Mouse (Mus musculus) frontal cortex, adult 2 months (tissue): ENCODE results near the gene Aldh3b3. TPM values are rescaled to one million over a fixed set of nuclear protein-coding genes. Genes with fewer than 3 reads are reported as not detected.

Experiments
- polyA plus RNA-seq: library from polyadenylated mRNA; depleted of rRNA; stranded (reverse); fragments of >200 nt; gene quantifications from 2 replicates; pipeline ENCODE4 v1.2.3, GENCODE M21; 2012; rRNA removed

Aldh3b3 gene
- polyA plus RNA-seq, 1 experiment, result 0.58 TPM

Other genes with a start within 250 kb of the Aldh3b3 start
- 36.3 and 37.2 TPM in 2 replicates for gene Kmt5b, start 191.2 kb upstream of the Aldh3b3 start, polyA plus RNA-seq
- gene Chka, start 106.9 kb upstream of the Aldh3b3 start, polyA plus RNA-seq, result 121 and 123 TPM in 2 replicates
- gene Tcirg1, start 51.5 kb upstream of the Aldh3b3 start, polyA plus RNA-seq, result 45.5 and 48.1 TPM in 2 replicates
- gene Ndufs8, start 45.9 kb upstream of the Aldh3b3 start, polyA plus RNA-seq, result 283 and 291 TPM in 2 replicates
- gene Aldh3b1, start 28.8 kb upstream of the Aldh3b3 start, polyA plus RNA-seq, result 7.9 and 8.5 TPM in 2 replicates
- 31.5 and 34.7 TPM in 2 replicates for gene Unc93b1, start 23.5 kb upstream of the Aldh3b3 start, polyA plus RNA-seq
- gene Aldh3b2, start 13.7 kb downstream of the Aldh3b3 start, polyA plus RNA-seq, result 3.5 and 3.6 TPM in 2 replicates
- 5.6 and 5.8 TPM in 2 replicates for gene Acy3, start 27.9 kb downstream of the Aldh3b3 start, polyA plus RNA-seq
- not detected in 2 replicates for gene Tbx10, start 34.1 kb downstream of the Aldh3b3 start, polyA plus RNA-seq
- gene Nudt8, start 41.9 kb downstream of the Aldh3b3 start, polyA plus RNA-seq, result 7.1 and 8.4 TPM in 2 replicates
- gene Gm49405, start 42.0 kb downstream of the Aldh3b3 start, polyA plus RNA-seq, result 6.3 TPM in 2 replicates
- gene Doc2g, start 44.7 kb downstream of the Aldh3b3 start, polyA plus RNA-seq, result 287 and 325 TPM in 2 replicates
- gene Ndufv1, start 54.2 kb downstream of the Aldh3b3 start, polyA plus RNA-seq, result 248 and 270 TPM in 2 replicates
- gene Gstp1, start 79.3 kb downstream of the Aldh3b3 start, polyA plus RNA-seq, result 454 and 506 TPM in 2 replicates
- 5.1 and 14.7 TPM in 2 replicates for gene Gstp2, start 87.4 kb downstream of the Aldh3b3 start, polyA plus RNA-seq
- not detected in 2 replicates for gene Gstp3, start 100.9 kb downstream of the Aldh3b3 start, polyA plus RNA-seq
- gene Cabp2, start 122.9 kb downstream of the Aldh3b3 start, polyA plus RNA-seq, result not detected in 2 replicates
- gene Cdk2ap2, start 138.5 kb downstream of the Aldh3b3 start, polyA plus RNA-seq, result 50.3 and 58.5 TPM in 2 replicates
- 290 and 305 TPM in 2 replicates for gene Pitpnm1, start 141.4 kb downstream of the Aldh3b3 start, polyA plus RNA-seq
- gene Aip, start 167.2 kb downstream of the Aldh3b3 start, polyA plus RNA-seq, result 162 and 174 TPM in 2 replicates
- 0.06 and 0.11 TPM in 2 replicates for gene Gpr152, start 181.1 kb downstream of the Aldh3b3 start, polyA plus RNA-seq
- gene Cabp4, start 185.4 kb downstream of the Aldh3b3 start, polyA plus RNA-seq, result 0.12 and 0.17 TPM in 2 replicates
- gene Coro1b, start 190.0 kb downstream of the Aldh3b3 start, polyA plus RNA-seq, result 183 and 225 TPM in 2 replicates
- 1.9 and 2.3 TPM in 2 replicates for gene Ptprcap, start 195.0 kb downstream of the Aldh3b3 start, polyA plus RNA-seq
- gene Rps6kb2, start 204.7 kb downstream of the Aldh3b3 start, polyA plus RNA-seq, result 82.4 and 85.6 TPM in 2 replicates
- gene Carns1, start 216.8 kb downstream of the Aldh3b3 start, polyA plus RNA-seq, result 10.7 and 14.3 TPM in 2 replicates
- 2.6 and 3.3 TPM in 2 replicates for gene Tbc1d10c, start 232.6 kb downstream of the Aldh3b3 start, polyA plus RNA-seq
- 347 and 379 TPM in 2 replicates for gene Ppp1ca, start 233.4 kb downstream of the Aldh3b3 start, polyA plus RNA-seq
- 18.4 and 19.3 TPM in 2 replicates for gene Rad9a, start 243.0 kb downstream of the Aldh3b3 start, polyA plus RNA-seq